Mouse (Mus musculus): ENCODE data around the gene Fam234b.

DNA sequence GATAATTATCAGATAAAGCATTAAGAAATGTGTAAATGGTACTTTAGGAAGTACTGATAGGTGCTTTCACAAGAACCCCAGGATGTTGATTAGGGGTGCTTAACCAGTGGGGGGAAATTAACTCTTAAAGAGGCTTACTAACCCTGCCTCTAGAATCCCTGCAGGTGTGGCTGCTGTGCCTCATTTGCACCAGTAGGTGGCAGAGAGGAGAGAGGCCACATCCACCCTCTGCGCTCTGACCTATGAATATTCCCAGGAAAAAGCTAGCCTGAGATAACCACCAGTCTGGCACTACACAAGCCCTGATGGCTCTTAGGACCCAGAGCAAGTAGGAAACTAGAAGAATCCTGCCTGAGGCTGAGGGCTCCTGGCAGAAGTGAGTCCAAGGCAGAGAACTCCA, 49.3 kb upstream of the Fam234b start:
- TF ChIP-seq POLR2A (IDR thresholded peaks at IDR 0.05; ENCODE audit: insufficient read depth, low read depth, low read length) (no peak), CTCF (IDR thresholded peaks at IDR 0.05; ENCODE audit: insufficient read depth, low read depth, low read length) (0 out of 2 replicates have a peak, but pooled peaks have one; percentile 30)
